Mouse (Mus musculus): Measurements from ENCODE around the gene Cuedc1.

- TF ChIP-seq CTCF (IDR thresholded peaks at IDR 0.05; ENCODE audit: borderline replicate concordance, insufficient read depth, low read depth, low read length): no peak
- TF ChIP-seq POLR2A (IDR thresholded peaks at IDR 0.05; ENCODE audit: borderline replicate concordance, insufficient read depth, low read length): no peak
These were observed 74.1 kb downstream of the Cuedc1 start for GRCm38 (mm10) chr11:88171876-88172442.
